Mouse (Mus musculus): ENCODE measurements around the gene Taf9b. TPM values are rescaled to one million over a fixed set of nuclear protein-coding genes. Genes with fewer than 3 reads are reported as not detected.

Gene Taf9b
- polyA plus RNA-seq, 1 experiment from 2014 or later = 13.3 TPM

GRCm38 (mm10) chrX:106189356-106189755, 31.6 kb downstream of the Taf9b start:
- ATAC-seq (replicated peaks; ENCODE audit: insufficient number of reproducible peaks, low FRiP score, low TSS enrichment, low read depth) (no peak), DNase-seq (ENCODE audit: low spot score) (no peak)
- H3K27me3 ChIP-seq (ENCODE audit: control insufficient read depth, insufficient read depth, low read length) = no peaks in the 10 kb centered on the region
- no peaks in the 10 kb centered on the region for H3K4me1 ChIP-seq (ENCODE audit: control insufficient read depth, insufficient read depth, low read length)
- H3K4me2 ChIP-seq (ENCODE audit: low read depth, low read length) = peak overlapping the region; percentile 61; the same call in 1 of the 2 replicates
- H3K36me3 ChIP-seq (replicated peaks; ENCODE audit: control insufficient read depth, insufficient read depth, low read depth, low read length) = no peaks in the 10 kb centered on the region
- WGBS = 56% methylated on average over 5 of the region's 5 CpGs
- H3K27ac ChIP-seq (replicated peaks; ENCODE audit: low read depth, low read length) = no peak overlapping the region
- H3K4me3 ChIP-seq (ENCODE audit: low read depth, low read length) = peak overlapping the region; percentile 50; the same call in 1 of the 2 replicates
- no peak overlapping the region for H3K9ac ChIP-seq (replicated peaks; ENCODE audit: low read length)
- no peaks in the 10 kb centered on the region for H3K9me3 ChIP-seq (replicated peaks; ENCODE audit: control insufficient read depth, low read length)

- H3K4me3 ChIP-seq (ENCODE audit: low read depth, low read length) = peak overlapping the region; percentile 50
- WGBS = 18% methylated on average over 12 of the region's 12 CpGs
- H3K9me3 ChIP-seq (replicated peaks; ENCODE audit: control insufficient read depth, low read length) = no peaks in the 10 kb centered on the region
- H3K4me2 ChIP-seq (ENCODE audit: low read depth, low read length) = peak overlapping the region; percentile 61
- peak; percentile 16 for DNase-seq (ENCODE audit: low spot score)
- peak overlapping the region; percentile 65 for H3K9ac ChIP-seq (replicated peaks; ENCODE audit: low read length)
- H3K27ac ChIP-seq (replicated peaks; ENCODE audit: low read depth, low read length) = no peak overlapping the region
- no peaks in the 10 kb centered on the region for H3K27me3 ChIP-seq (ENCODE audit: control insufficient read depth, insufficient read depth, low read length)
- no peaks in the 10 kb centered on the region for H3K4me1 ChIP-seq (ENCODE audit: control insufficient read depth, insufficient read depth, low read length)
- no peak for ATAC-seq (replicated peaks; ENCODE audit: insufficient number of reproducible peaks, low FRiP score, low TSS enrichment, low read depth)
- H3K36me3 ChIP-seq (replicated peaks; ENCODE audit: control insufficient read depth, insufficient read depth, low read depth, low read length) = no peaks in the 10 kb centered on the region
Observed at GRCm38 (mm10) chrX:106187737-106188136, 33.2 kb downstream of the Taf9b start.

GRCm38 (mm10) chrX:106186713-106187649, 34.0 kb downstream of the Taf9b start, which contains the start of gene Pgk1:
Pgk1 (plus strand) TSS chrX:106187100.
- Histone ChIP-seq H3K4me1 (ENCODE audit: control insufficient read depth, insufficient read depth, low read length) (no peaks in the 10 kb centered on the region), H3K36me3 (replicated peaks; ENCODE audit: control insufficient read depth, insufficient read depth, low read depth, low read length) (no peaks in the 10 kb centered on the region), H3K4me3 (ENCODE audit: low read depth, low read length) (peak within 1 kb of the TSS; percentile 50), H3K9me3 (replicated peaks; ENCODE audit: control insufficient read depth, low read length) (no peaks in the 10 kb centered on the region), H3K27ac (replicated peaks; ENCODE audit: low read depth, low read length) (peak within 1 kb of the TSS; percentile 80), H3K27me3 (ENCODE audit: control insufficient read depth, insufficient read depth, low read length) (no peaks in the 10 kb centered on the region), H3K9ac (replicated peaks; ENCODE audit: low read length) (peak within 1 kb of the TSS; percentile 65), H3K4me2 (ENCODE audit: low read depth, low read length) (peak within 1 kb of the TSS; percentile 61)
- peak; percentile 93 for DNase-seq (ENCODE audit: low spot score)
- WGBS = 10% methylated on average over 49 of the region's 55 CpGs
- ATAC-seq (replicated peaks; ENCODE audit: insufficient number of reproducible peaks, low FRiP score, low TSS enrichment, low read depth) = peak; percentile 99

GRCm38 (mm10) chrX:106185706-106186105, 35.3 kb downstream of the Taf9b start:
- ATAC-seq (replicated peaks; ENCODE audit: insufficient number of reproducible peaks, low FRiP score, low TSS enrichment, low read depth) = peak; percentile 58
- H3K4me2 ChIP-seq (ENCODE audit: low read depth, low read length) = no peak overlapping the region
- no peaks in the 10 kb centered on the region for H3K36me3 ChIP-seq (replicated peaks; ENCODE audit: control insufficient read depth, insufficient read depth, low read depth, low read length)
- DNase-seq (ENCODE audit: low spot score) = peak; percentile 73
- H3K4me1 ChIP-seq (ENCODE audit: control insufficient read depth, insufficient read depth, low read length) = no peaks in the 10 kb centered on the region
- H3K9me3 ChIP-seq (replicated peaks; ENCODE audit: control insufficient read depth, low read length) = no peaks in the 10 kb centered on the region
- WGBS = 30% methylated on average over 5 of the region's 5 CpGs
- no peak overlapping the region for H3K4me3 ChIP-seq (ENCODE audit: low read depth, low read length)
- H3K27ac ChIP-seq (replicated peaks; ENCODE audit: low read depth, low read length) = peak overlapping the region; percentile 80
- H3K9ac ChIP-seq (replicated peaks; ENCODE audit: low read length) = no peak overlapping the region
- no peaks in the 10 kb centered on the region for H3K27me3 ChIP-seq (ENCODE audit: control insufficient read depth, insufficient read depth, low read length)

GRCm38 (mm10) chrX:106184279-106184678, 36.7 kb downstream of the Taf9b start:
- Histone ChIP-seq H3K36me3 (replicated peaks; ENCODE audit: control insufficient read depth, insufficient read depth, low read depth, low read length) (no peaks in the 10 kb centered on the region), H3K4me2 (ENCODE audit: low read depth, low read length) (no peak overlapping the region), H3K4me1 (ENCODE audit: control insufficient read depth, insufficient read depth, low read length) (no peaks in the 10 kb centered on the region), H3K27ac (replicated peaks; ENCODE audit: low read depth, low read length) (no peak overlapping the region), H3K9ac (replicated peaks; ENCODE audit: low read length) (no peak overlapping the region), H3K4me3 (ENCODE audit: low read depth, low read length) (no peak overlapping the region), H3K9me3 (replicated peaks; ENCODE audit: control insufficient read depth, low read length) (no peaks in the 10 kb centered on the region), H3K27me3 (ENCODE audit: control insufficient read depth, insufficient read depth, low read length) (no peaks in the 10 kb centered on the region)
- ATAC-seq (replicated peaks; ENCODE audit: insufficient number of reproducible peaks, low FRiP score, low TSS enrichment, low read depth) (no peak), DNase-seq (ENCODE audit: low spot score) (no peak)
- WGBS = 27% methylated on average over 4 of the region's 4 CpGs

- no peak overlapping the region for H3K27ac ChIP-seq (replicated peaks; ENCODE audit: low read depth, low read length)
- WGBS = 53% methylated on average over 9 of the region's 9 CpGs
- H3K36me3 ChIP-seq (replicated peaks; ENCODE audit: control insufficient read depth, insufficient read depth, low read depth, low read length) = no peaks in the 10 kb centered on the region
- ATAC-seq (replicated peaks; ENCODE audit: insufficient number of reproducible peaks, low FRiP score, low TSS enrichment, low read depth) = no peak
- DNase-seq (ENCODE audit: low spot score) = no peak
- H3K4me3 ChIP-seq (ENCODE audit: low read depth, low read length) = no peak overlapping the region
- no peak overlapping the region for H3K9ac ChIP-seq (replicated peaks; ENCODE audit: low read length)
- H3K27me3 ChIP-seq (ENCODE audit: control insufficient read depth, insufficient read depth, low read length) = no peaks in the 10 kb centered on the region
- H3K4me2 ChIP-seq (ENCODE audit: low read depth, low read length) = no peak overlapping the region
- no peaks in the 10 kb centered on the region for H3K9me3 ChIP-seq (replicated peaks; ENCODE audit: control insufficient read depth, low read length)
- no peaks in the 10 kb centered on the region for H3K4me1 ChIP-seq (ENCODE audit: control insufficient read depth, insufficient read depth, low read length)
Observed at GRCm38 (mm10) chrX:106176331-106176730, 44.6 kb downstream of the Taf9b start.

GRCm38 (mm10) chrX:106171853-106172154, 49.2 kb downstream of the Taf9b start:
- no peak for ATAC-seq (replicated peaks; ENCODE audit: insufficient number of reproducible peaks, low FRiP score, low TSS enrichment, low read depth)

More at GRCm38 (mm10) chrX:106171853-106172154, 49.2 kb downstream of the Taf9b start:
- no peak for DNase-seq (ENCODE audit: low spot score)
- H3K36me3 ChIP-seq (replicated peaks; ENCODE audit: control insufficient read depth, insufficient read depth, low read depth, low read length) = no peaks in the 10 kb centered on the region
- H3K27ac ChIP-seq (replicated peaks; ENCODE audit: low read depth, low read length) = no peak overlapping the region
- WGBS = 62% methylated on average over 5 of the region's 6 CpGs
- H3K4me1 ChIP-seq (ENCODE audit: control insufficient read depth, insufficient read depth, low read length) = no peaks in the 10 kb centered on the region
- no peak overlapping the region; the same call in 1 of the 2 replicates for H3K4me2 ChIP-seq (ENCODE audit: low read depth, low read length)
- H3K9me3 ChIP-seq (replicated peaks; ENCODE audit: control insufficient read depth, low read length) = no peaks in the 10 kb centered on the region
- no peaks in the 10 kb centered on the region for H3K27me3 ChIP-seq (ENCODE audit: control insufficient read depth, insufficient read depth, low read length)
- no peak overlapping the region; the same call in 1 of the 2 replicates for H3K9ac ChIP-seq (replicated peaks; ENCODE audit: low read length)
- H3K4me3 ChIP-seq (ENCODE audit: low read depth, low read length) = no peak overlapping the region
